Mouse (Mus musculus) heart, postnatal 14 days (tissue): ENCODE measurements at regions not wholly inside any gene's neighbourhood (a gene's known extent, or its start where the extent isn't known, plus 50 kb on each side); places are given as distances from the start of the nearest gene placed in this dataset.

Experiments used
- DNase-seq, 2 experiments: peaks; one replicate each; pipeline ENCODE4 v3.0.0; 2021 to 2022
- intact Hi-C: fragments of 180-260 bp; cut with DNase I; formaldehyde crosslinking; loops from one replicate; pipeline ENCODE4 v1.15.1; 2025
- microRNA-seq, 2 experiments: library from miRNA; unstranded; fragments of <30 nt; microRNA quantifications; one replicate each; pipeline ENCODE4 v1.2.0; 2021 to 2022

DNA sequence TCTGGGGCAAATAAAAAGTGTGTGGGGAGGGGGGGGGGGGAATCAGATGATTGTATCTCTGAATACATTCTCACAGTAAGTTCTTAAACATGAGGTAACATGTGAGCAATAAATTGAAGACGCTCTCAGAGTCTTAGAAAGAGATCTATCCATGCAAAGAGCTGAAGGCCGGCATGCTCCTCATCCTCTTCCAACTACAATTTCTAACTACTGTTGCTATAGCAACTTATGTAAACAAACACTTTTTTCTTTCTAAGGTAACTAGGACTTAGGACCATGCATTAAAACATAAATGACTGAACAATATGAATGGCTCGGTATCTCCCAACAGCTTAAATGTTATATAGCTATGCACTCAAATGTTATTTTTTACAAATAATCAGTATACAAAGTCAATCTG is 161.2 kb upstream of the Tmem161b start:
- intact Hi-C loops, result no loop called here
- DNase-seq, result no peak

DNA sequence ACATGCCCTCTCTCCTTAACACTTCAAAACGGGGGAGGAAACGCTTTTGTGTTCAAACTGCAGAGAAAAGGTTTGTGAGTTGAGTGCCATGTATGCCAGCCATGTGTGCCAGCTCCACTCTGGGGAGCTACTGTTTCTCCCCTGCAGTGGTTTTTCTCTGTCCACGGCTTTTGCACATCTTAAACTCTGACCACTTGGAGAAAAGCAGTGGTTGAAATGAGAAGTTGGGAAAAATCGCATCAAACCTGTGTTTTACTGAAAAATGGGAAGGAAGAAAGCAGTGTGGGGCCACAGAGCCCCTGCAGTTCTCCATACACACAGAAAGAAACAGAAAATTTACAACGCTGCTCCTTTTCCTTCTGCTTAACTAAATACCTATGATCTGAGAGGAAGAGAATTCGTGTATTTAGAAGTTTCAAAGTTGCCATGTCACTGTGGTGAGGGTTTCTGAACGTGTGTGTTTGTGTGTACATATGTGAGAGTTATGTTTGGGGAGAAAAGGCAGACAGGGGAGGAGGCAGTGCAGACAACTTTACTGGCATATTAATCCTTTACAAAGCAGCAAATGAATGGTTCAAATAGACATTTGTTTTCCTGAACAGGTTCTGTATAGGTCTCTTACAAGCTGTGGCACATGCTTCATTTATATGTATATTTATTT is 160.1 kb upstream of the Tmem161b start:
- intact Hi-C loops, result no loop called here
- no peak for DNase-seq

DNA sequence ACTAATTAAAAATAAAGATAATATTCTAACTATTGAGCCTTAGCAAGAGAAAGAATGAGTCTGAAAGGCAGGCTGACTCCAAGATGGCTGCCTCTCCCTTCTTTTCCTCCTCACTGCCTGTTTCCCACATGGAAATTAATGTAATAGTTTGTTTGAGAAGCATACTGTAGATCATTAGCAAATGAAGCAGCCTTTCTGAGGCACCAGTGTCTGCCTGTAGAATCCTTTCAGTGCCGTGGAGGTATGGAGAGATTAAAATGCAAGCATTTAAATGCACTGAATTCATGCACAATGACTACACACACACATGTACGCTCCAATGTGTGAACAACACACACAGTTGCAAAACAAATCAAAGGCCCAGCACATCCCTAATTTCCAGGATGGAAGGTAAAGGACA is 159.5 kb upstream of the Tmem161b start:
- intact Hi-C loops, result no loop called here
- no peak for DNase-seq

DNA sequence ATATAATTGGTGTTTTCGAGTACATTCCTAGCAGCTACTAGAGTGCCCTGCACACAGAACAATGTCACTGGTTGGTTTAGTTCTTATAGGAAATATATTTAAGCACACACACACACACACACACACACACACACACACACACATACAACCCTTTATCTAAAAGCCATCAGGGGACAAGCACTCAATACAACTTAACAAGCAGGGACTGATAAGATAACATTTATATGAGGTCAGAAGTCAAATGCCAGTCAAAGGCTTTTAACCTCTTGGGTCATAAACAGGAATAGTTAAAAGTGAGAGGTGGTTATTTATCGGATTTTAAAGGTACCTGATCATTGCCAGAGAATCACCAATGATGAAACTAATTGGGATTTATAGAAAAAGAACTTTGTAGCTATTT is 158.7 kb upstream of the Tmem161b start:
- intact Hi-C loops, result no loop called here
- DNase-seq, result no peak

DNA sequence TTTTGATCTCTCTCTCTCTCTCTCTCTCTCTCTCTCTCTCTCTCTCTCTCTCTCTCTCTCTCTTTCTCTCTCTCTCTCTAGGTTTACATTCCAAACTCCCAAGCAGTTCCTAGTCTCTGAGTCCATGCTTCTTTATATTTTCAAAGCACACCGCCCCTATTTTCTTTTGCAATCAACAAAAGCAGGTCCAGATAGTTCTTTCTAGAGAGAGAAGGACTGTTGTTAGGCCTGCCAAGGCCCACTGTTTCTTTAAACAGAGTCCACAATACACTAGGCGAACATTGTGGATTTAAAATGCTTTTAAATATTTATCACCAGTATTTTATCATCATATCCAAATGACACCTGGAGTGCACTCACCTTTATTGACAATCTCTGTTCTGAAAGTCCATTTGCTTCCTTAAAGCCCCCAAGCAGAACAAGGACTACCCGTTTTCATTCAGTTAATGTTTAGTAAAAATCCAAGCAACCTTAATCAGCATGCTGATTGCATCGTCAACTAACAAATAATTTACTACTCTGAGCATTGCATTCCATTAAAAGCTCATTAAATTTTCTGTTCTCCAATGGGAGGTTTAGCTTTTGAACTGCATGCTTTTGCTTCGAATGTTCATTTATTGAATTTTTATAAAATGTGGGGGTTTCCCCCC is 157.7 kb upstream of the Tmem161b start:
- DNase-seq, result no peak
- intact Hi-C loops, result no loop called here

DNA sequence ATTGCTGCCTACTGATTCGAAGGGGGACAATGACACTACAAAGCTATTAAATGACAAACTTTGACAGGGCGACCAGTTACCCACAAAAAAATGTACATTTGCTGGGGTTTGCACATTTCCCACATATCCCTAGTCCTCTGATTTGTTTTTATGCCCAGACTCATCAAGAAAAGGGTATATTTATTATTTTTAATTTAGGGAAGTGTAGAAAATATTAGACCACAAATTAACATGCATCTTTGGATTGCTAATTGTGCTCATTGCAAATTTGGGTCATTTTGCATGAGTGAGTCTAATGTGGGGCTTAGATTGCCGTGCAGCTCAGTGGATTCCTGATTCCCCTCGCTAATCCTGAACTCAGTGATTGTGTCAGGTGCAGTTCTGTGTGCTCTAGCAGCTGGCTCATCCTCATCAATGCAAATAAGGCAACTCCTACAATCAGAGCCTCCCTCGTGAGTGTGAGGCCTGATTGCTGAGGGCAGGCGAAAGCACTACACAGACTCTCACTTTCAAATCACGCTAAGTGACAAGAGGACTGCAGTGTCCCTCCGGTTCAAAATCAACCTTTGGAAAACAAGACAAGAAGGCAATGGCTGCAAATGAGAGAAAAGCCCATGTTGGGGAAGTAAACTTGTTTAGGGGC is 156.7 kb upstream of the Tmem161b start:
- no peak for DNase-seq
- intact Hi-C loops, result no loop called here

DNA sequence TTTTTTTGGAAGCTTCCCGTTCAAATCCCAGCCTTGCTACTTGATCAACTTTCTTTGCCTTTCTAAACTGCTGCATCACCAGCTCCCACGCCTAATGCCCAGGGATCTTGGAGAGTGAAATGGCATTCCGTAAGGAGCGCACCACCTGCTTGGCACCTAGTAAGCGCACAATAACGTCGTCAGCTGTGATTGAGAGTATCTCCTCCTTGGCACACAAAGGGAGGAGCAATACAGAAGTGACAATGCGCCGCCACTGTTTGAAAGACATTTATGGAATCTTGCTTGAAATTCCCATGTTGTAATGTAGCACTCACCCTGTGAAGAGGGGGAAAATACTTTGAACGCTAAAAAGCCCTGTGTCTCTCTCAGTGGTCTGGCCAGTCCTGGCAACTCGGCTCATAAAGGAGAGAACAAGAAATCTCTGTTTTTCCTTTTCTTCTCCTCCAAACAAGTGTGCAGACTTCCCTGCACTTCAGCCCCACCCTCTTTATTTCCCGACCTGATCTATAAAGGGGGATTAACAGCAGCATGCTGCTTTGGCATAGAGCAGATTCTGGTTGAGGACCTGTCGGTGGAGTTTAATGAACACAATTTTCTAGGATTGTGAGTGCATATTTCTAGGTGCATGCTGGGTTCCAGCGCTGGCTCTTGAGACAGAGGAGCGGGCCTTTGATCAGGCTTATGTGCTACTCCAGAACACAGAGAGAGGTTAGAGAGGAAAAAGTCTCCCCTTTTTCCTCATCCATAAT is 155.7 kb upstream of the Tmem161b start:
- DNase-seq, result no peak
- intact Hi-C loops, result no loop called here

DNA sequence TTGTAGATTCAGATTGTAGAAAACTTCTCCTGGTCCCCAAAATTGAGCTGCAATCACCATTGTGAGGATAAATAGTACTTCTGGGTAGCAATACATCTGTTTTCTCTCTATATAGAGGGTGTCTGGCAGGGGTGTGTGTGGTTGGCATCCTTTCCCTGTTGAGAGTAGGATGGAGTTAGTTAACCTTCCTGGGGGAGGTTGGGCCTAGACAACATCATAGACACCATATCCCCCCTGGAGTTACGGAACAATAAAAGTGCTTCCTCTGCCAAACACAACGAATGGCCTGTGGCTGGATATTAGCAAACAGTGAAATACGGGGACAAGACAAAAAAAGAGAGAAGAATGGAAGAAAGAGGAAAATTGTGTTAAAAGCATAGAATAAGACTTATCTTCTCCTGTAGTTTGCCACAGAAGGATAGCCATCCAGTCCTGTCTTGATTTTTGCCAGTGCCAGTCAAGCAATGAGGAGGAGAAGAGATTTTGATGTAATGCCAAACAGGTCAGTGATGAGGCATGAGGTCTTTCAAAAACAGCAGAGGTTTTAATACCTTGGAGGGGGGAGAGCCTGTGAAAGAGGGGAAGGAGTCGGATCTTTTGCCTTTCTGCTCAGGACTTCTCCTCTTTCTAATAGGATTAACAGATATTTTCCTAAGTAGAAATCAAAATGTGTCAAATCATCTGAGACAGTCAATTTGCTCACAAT is 155.0 kb upstream of the Tmem161b start:
- intact Hi-C loops, result no loop called here
- no peak for DNase-seq

DNA sequence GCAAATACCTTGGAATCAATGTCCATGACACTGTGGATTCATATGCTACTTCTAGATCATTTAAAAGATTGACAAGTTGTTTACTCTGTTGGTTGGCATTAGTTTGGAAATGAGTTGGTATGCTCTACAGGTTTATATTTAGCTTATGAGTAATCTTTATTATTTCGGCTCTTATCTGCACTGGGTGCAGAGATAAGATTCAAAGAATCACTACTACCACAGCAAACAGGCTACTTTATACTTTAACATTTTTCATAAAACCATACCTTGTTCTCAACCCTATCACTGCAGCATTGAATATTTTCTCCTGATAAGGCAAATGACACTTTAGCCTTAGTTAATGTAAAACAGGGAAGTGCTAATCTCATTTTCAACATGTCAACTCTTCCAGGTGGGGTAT is 153.7 kb upstream of the Tmem161b start:
- intact Hi-C loops, result no loop called here
- no peak for DNase-seq

Small RNA genes lying in the stretch of these regions (microRNA-seq; reads per million reads assigned to microRNA genes)
- 0 to 1.2 reads per million in 2 experiments for gene Mir9-2
